Mouse (Mus musculus) midbrain, postnatal 0 days (tissue): ENCODE results near the gene Tomm6. TPM values are rescaled to one million over a fixed set of nuclear protein-coding genes. Genes with fewer than 3 reads are reported as not detected.

Experiments used
- ATAC-seq: fragments of 200-750 bp; cut with Nextera tagmentation; 2 replicates; pipeline ENCODE4 v1.8.0; 2017; ENCODE audit warnings: moderate number of reproducible peaks, mild to moderate bottlenecking, moderate TSS enrichment, moderate library complexity; ENCODE audit not compliant: low FRiP score
- DNase-seq: peaks from one replicate; pipeline ENCODE4 v3.0.0-alpha.2; 2015; ENCODE audit warnings: low spot score
- H3K27ac ChIP-seq: fragments of 300-500 bp; sonication (generic); 2 replicates; pipeline ENCODE4 v1.5.1; 2014; ENCODE audit warnings: low read depth, mild to moderate bottlenecking, low read length, mixed read lengths
- H3K27me3 ChIP-seq: fragments of 300-500 bp; sonication (generic); 2 replicates; pipeline ENCODE4 v1.6.1; 2014; ENCODE audit warnings: low read length, control low read depth, mixed read lengths; ENCODE audit not compliant: insufficient read depth
- H3K36me3 ChIP-seq: fragments of 300-500 bp; sonication (generic); 2 replicates; pipeline ENCODE4 v1.6.1; 2014; ENCODE audit warnings: low read length, control low read depth, mixed read lengths; ENCODE audit not compliant: insufficient read depth
- H3K4me1 ChIP-seq: fragments of 300-500 bp; sonication (generic); 2 replicates; pipeline ENCODE4 v1.6.1; 2014; ENCODE audit warnings: mild to moderate bottlenecking, control low read depth, antibody characterized with exemption, low read length, mixed read lengths; ENCODE audit not compliant: insufficient read depth
- H3K4me2 ChIP-seq: fragments of 300-500 bp; sonication (generic); 2 replicates; pipeline ENCODE4 v1.6.1; 2014; ENCODE audit warnings: low read depth, mild to moderate bottlenecking, low read length, mixed read lengths; ENCODE audit not compliant: poor library complexity, severe bottlenecking
- H3K4me3 ChIP-seq: fragments of 300-500 bp; sonication (generic); 2 replicates; pipeline ENCODE4 v1.5.1; 2014; ENCODE audit warnings: low read depth, mild to moderate bottlenecking, low read length, moderate library complexity
- H3K9ac ChIP-seq: fragments of 300-500 bp; sonication (generic); replicated peaks from 2 replicates; pipeline ENCODE4 v1.6.1; 2014; ENCODE audit warnings: mild to moderate bottlenecking, low read length, moderate library complexity, mixed read lengths; ENCODE audit not compliant: poor library complexity, severe bottlenecking
- H3K9me3 ChIP-seq: fragments of 300-500 bp; sonication (generic); 2 replicates; pipeline ENCODE4 v1.6.1; 2016; ENCODE audit warnings: low read length, control low read depth
- CTCF ChIP-seq: IDR thresholded peaks from 2 replicates; pipeline ENCODE4 v1.5.1; 2016; ENCODE audit warnings: antibody characterized with exemption, mild to moderate bottlenecking
- WGBS: fragments of 180-500 bp; shearing (Covaris S2); extraction: QIAGEN DNeasy Blood & Tissue Kit; methylation state at CpG from one replicate; pipeline ENCODE4 v1.1.7; 2014; 5-methylcytosine and 5-hydroxymethylcytosine counted together
- polyA plus RNA-seq: library from polyadenylated mRNA; unstranded; fragments of >200 nt; fragmentation: Nextera tagmentation; extraction: Ambion mirVana; gene quantifications from 2 replicates; pipeline ENCODE4 v1.2.1, GENCODE M21; 2015
- total RNA-seq: library from RNA; depleted of rRNA; stranded (reverse); fragments of >200 nt; gene quantifications from 2 replicates; pipeline ENCODE4 v1.2.3, GENCODE M21; 2014

The Tomm6 gene
- total and polyA plus RNA-seq, 2 experiments from 2014 or later = 117 to 339 TPM

DNA sequence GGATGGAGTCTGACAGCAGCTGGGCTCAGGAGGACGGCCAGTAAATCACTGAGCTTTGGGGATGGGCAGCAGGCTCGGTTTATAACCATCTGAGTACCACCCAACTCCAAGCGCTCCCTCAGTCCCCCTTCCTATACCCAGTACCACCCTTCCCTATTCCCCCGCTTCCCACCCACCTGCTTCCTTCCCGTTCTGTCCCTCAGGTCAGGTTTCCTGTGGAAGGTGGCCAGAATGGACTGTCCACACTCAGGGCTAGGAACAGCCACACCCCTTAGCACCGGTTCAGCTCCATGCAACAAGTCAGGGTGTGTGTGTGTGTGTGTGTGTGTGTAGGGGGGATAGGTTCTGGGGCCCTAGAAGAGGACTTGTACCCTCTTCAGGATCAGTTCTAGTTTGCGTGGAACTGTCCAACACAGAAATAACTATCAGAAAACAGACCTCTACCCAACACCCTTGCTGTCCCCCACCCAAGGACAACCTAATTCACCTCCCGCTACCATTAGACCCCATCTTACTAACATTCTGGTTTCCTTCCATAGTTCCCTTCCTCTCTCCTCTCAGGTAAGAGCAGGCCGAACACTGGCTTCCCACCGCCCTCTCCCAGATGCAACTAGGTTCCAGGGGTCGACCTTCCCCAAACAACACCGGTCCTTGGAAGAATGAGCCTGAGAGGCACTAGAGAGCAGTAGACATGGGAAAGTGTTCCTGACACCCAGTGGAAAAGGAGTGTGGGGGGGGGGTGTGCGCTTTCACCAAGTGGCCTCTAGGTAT lies 5.7 kb upstream of the Tomm6 start:
- Histone ChIP-seq H3K9me3 (no peaks in the 10 kb centered on the region), H3K9ac (peak overlapping the region; percentile 84), H3K36me3 (peaks cover 7% of the 10 kb centered on the region; the same call in 1 of the 2 replicates), H3K4me2 (peak overlapping the region; percentile 73), H3K4me1 (no peaks in the 10 kb centered on the region; the same call in 1 of the 2 replicates), H3K27me3 (no peaks in the 10 kb centered on the region), H3K4me3 (peak overlapping the region; percentile 79), H3K27ac (peak overlapping the region; percentile 85)
- no peak for TF ChIP-seq CTCF
- no peak for DNase-seq
- peak; percentile 7; the same call in 1 of the 2 replicates for ATAC-seq
- 34% methylated on average over 13 of the region's 13 CpGs for WGBS

GRCm38 (mm10) chr17:47691650-47692049 lies 3.5 kb upstream of the Tomm6 start:
- H3K9me3 ChIP-seq = no peaks in the 10 kb centered on the region
- H3K4me1 ChIP-seq = peaks cover 5% of the 10 kb centered on the region; the same call in 1 of the 2 replicates
- no peak for TF ChIP-seq CTCF
- no peak for ATAC-seq
- no peak overlapping the region for H3K9ac ChIP-seq
- H3K27ac ChIP-seq = no peak overlapping the region
- no peaks in the 10 kb centered on the region for H3K27me3 ChIP-seq
- no peaks in the 10 kb centered on the region for H3K36me3 ChIP-seq
- no peak overlapping the region for H3K4me2 ChIP-seq
- no peak for DNase-seq
- H3K4me3 ChIP-seq = no peak overlapping the region
- WGBS = 90% methylated on average over 3 of the region's 3 CpGs

DNA sequence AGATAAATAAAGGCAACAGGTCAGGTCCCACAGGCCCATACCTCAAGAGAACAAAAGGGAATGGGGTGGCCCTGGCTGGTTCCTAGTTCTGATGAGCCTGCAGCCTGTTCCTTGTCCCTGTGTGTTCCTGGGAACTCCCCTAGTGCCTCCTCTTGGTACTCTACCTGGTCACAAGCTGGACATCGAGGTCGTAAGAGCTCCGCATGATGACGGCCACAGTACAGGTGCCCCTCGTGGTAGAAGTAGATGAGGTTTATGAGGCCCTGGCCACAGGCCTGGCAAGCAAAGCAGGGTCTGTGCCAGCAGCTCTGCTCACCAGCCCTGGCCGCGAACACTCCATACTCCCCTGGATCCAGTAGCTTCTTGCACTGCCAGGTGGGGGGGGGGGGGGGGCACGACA lies 1.7 kb upstream of the Tomm6 start:
- H3K27ac ChIP-seq = no peak overlapping the region
- H3K4me2 ChIP-seq = peak overlapping the region; percentile 89
- H3K36me3 ChIP-seq = no peaks in the 10 kb centered on the region
- peak overlapping the region; percentile 74 for H3K4me3 ChIP-seq
- DNase-seq (no peak), ATAC-seq (no peak)
- peaks cover 5% of the 10 kb centered on the region; the same call in 1 of the 2 replicates for H3K4me1 ChIP-seq
- no peak for TF ChIP-seq CTCF
- H3K9me3 ChIP-seq = no peaks in the 10 kb centered on the region
- H3K27me3 ChIP-seq = no peaks in the 10 kb centered on the region
- no peak overlapping the region for H3K9ac ChIP-seq
- 84% methylated on average over 8 of the region's 8 CpGs for WGBS

- H3K27me3 ChIP-seq = no peaks in the 10 kb centered on the region
- H3K4me3 ChIP-seq = peak within 1 kb of the TSS; percentile 74
These were observed 706 bp upstream of the Tomm6 start, which contains the start of gene Frs3 for GRCm38 (mm10) chr17:47688608-47689575. Frs3 (plus strand) TSS chr17:47689030.

GRCm38 (mm10) chr17:47687409-47688343 lies 510 bp downstream of the Tomm6 start:
- Histone ChIP-seq H3K9ac (peak overlapping the region; percentile 86), H3K9me3 (no peaks in the 10 kb centered on the region), H3K4me3 (peak overlapping the region; percentile 74), H3K4me1 (peaks cover 5% of the 10 kb centered on the region; the same call in 1 of the 2 replicates), H3K27ac (peak overlapping the region; percentile 88), H3K36me3 (peaks cover 13% of the 10 kb centered on the region; the same call in 1 of the 2 replicates), H3K4me2 (peak overlapping the region; percentile 89), H3K27me3 (no peaks in the 10 kb centered on the region)
- ATAC-seq (peak; percentile 88), DNase-seq (peak; percentile 98)
- WGBS = 1% methylated on average over 68 of the region's 70 CpGs
- no peak for TF ChIP-seq CTCF

More at GRCm38 (mm10) chr17:47688608-47689575, 706 bp upstream of the Tomm6 start, which contains the start of gene Frs3:
- ATAC-seq (peak; percentile 74), DNase-seq (peak; percentile 79)
- peaks cover 6% of the 10 kb centered on the region; the same call in 1 of the 2 replicates for H3K36me3 ChIP-seq
- H3K9ac ChIP-seq = peak within 1 kb of the TSS; percentile 86
- H3K4me2 ChIP-seq = peak within 1 kb of the TSS; percentile 89
- H3K9me3 ChIP-seq = no peaks in the 10 kb centered on the region
- H3K4me1 ChIP-seq = peaks cover 5% of the 10 kb centered on the region; the same call in 1 of the 2 replicates
- H3K27ac ChIP-seq = peak within 1 kb of the TSS; percentile 88
- peak; percentile 31 for TF ChIP-seq CTCF
- WGBS = under 1% methylated on average over 53 of the region's 58 CpGs
